Mouse (Mus musculus): Measurements from ENCODE around the gene Gdpd5.

Gdpd5 gene

DNA sequence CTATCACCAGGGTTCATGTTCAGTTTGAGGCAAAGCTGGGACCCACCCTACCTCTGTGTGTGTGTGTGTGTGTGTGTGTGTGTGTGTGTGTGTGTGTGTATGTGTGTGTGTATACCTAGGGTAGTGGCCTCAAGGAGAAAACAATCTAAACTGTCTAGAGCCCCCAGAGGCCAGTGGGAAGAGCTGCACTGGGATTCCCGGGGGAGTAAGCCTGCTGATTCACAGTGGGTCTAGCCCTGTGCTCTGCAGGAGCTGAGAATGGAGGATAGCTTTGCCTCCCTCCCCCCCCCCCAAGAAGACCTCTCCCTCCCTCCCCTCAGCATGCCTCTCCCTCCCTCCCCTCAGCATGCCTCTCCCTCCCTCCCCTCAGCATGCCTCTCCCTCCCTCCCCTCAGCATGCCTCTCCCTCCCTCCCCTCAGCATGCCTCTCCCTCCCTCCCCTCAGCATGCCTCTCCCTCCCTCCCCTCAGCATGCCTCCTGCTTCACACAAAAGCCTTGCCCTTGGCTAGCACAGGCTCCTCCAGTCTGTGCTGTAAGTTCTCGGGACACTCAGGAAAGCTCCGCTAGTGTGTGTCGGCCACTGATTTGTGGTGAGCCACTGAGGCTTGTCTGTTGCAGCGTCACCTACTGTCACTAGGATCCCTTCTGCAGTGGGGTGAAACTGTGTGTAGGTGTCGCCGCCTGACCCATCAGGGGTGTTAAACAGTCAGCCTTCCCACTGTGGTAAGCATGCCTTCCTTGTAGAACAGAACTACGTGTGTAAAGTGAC lies 24.4 kb downstream of the Gdpd5 start:
- no peak for DNase-seq

DNA sequence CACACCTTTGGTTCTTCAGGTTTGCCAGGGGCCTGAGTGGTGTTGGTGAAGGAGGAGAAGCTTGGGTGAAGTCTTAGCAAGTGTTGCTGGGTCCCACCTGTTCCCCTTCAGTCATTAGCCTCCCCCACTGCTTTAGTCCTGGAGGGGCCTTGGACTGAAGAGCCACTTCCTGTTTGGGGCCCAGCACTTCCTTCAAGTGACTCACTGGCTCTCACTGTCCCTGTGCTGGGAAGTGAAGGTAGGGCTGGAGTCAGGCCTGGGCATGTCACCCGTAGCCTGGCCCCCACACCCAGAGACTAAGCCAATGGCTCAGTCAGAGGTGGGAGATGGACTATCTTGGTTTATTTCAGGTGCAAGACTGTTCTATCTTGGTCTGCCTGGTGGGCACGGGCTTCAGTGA lies 26.4 kb downstream of the Gdpd5 start:
- DNase-seq, result no peak

GRCm38 (mm10) chr7:99409441-99410222 lies 28.4 kb downstream of the Gdpd5 start:
- no peak for DNase-seq

DNA sequence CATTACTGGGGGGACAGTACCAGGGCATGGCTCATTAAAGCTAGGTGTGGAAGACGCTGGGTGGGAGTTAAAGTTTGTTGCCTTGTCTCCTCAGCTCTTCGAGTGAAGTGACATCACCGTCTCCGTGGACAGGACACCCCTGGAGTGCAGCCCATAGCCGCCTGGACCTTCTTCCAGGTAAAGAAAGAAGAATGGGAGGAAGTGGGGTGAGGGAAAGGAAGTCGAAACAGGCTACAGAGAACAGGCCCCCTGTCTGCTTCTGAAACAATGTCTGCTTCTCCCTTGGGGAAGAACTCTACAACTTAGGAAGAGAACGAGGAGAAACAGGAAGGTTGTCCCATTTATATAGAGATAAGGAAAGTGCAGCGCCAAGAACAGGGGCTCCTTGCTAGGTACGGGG lies 29.1 kb downstream of the Gdpd5 start:
- DNase-seq, result no peak

DNA sequence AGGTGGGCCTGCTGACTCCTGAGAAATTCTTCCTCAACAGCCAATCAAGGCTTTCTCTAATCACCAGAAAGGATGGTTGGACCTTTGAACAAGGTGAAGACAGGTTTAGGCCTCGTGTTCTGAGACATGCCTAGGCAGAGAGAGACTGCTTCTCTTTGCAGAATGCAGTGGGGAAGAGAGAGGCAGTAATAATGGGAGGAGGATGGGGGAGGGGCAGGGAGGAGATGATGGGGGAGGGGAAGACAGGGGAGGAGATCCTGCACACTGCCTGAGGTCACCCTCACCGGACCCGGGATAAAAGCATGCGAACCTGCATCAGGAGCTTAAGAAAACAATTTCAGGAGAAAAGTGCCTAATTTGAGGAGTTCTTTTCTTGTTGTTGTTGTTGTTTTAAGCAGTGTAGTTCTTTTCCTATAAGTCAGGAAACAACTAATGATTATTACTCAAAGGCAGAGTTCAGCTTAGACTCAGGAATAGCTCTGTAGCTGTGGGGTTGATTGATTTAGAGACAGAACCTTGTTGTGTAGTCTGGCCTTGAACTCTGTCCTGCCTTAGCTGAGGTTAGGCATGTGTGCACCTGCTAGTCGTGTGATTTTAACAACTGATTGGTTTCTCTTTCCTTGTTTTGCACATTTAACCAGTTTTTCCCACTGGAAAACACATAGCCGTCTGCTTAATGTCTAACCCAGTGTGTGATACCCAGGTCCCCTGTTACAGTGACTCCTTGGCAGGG lies 30.0 kb downstream of the Gdpd5 start:
- no peak for DNase-seq

DNA sequence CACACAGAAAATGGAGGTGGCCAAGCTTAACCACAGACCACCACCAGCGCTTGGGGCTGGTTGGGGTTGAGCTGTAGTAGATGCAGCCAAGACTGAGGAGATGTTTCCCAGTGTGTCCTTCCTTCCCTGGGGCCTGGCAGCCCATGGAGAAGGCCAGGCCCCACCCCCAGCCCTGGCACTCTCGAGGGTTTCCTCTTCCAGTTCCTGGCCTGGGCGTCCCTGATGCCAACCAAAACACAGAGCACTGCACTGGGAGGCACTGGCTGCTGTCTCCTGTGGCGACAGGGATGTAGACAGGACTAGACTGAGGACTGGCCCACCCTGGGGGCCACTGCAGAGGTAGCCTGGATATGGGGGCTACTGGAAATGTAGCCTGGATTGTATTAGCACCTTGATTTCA lies 33.8 kb downstream of the Gdpd5 start:
- DNase-seq, result no peak

GRCm38 (mm10) chr7:99419311-99419710 lies 38.1 kb downstream of the Gdpd5 start:
- no peak for DNase-seq

DNA sequence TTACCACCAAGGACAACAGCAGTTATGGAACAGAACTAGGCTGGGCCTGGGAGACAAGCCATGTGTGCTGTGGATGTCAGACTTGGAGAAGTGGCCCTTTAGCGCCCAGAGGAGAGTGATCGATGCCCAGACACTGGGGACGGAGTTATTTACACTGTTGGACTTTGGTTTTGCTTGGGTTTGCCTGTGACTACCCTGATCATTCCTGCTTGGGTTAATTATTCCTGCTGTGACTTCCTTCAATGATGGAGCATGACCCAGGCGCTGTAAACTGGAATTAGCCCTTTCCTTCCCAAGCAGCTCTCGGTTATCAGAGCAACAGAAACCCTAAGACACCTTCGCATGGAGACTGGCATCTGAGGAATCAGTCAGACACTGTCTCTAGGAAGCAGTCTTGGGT lies 39.8 kb downstream of the Gdpd5 start:
- peak; percentile 73 for DNase-seq

DNA sequence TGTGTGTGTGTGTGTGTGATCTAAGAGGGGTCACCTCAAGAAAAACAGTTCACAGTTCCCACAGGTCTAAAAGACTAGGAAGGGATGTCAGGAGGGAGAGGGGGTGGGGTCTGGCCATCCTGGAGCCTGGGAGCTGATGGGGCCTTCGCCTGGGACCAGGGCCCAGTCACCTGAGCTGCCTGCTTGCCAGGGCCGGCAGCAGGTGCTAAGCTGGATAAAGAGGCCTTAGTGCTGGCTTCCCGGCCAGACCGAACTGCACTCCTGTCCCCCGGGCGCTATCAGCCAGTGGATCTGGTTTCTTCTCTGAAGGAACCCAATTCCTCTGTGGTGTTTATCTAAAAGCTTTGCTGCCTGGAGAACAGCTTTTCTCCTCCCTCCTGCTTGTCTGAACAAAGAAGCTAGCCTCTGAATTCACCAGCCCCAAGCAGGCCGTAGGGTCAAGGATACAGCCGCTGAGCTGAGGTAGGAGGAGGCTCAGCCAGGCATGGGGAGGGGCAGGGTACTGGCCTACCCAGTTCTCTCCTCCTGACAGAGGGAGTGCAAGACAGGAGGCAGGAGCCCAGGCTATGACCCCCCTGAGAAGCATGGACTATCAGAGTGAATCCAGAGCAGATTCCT lies 43.4 kb downstream of the Gdpd5 start:
- DNase-seq, result peak; percentile 36

- DNase-seq, result no peak
Measured at GRCm38 (mm10) chr7:99425706-99426105, 44.5 kb downstream of the Gdpd5 start.

DNA sequence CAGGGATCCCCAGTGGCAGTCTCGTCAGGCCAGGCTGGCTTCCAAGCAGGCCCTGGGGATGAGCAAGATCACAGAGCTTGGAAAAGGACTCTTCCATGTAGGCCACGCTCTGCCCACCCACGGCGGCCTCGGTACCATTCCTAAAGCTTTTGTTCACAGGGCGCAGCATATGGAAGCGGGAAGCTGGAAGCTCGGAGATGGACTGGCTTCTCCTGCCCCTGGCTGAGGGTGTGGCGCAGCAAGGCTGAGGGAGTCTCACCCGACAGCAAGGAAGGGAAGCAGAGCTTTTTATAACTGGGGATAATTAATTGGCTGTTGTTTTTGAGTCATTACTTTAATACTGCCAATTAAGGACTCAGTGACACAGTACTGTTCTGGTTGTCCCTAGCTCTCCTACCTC lies 45.8 kb downstream of the Gdpd5 start:
- no peak for DNase-seq

- no peak for DNase-seq
Measured at GRCm38 (mm10) chr7:99427987-99428386, 46.8 kb downstream of the Gdpd5 start.

GRCm38 (mm10) chr7:99428836-99429235 lies 47.6 kb downstream of the Gdpd5 start:
- DNase-seq, result no peak

DNA sequence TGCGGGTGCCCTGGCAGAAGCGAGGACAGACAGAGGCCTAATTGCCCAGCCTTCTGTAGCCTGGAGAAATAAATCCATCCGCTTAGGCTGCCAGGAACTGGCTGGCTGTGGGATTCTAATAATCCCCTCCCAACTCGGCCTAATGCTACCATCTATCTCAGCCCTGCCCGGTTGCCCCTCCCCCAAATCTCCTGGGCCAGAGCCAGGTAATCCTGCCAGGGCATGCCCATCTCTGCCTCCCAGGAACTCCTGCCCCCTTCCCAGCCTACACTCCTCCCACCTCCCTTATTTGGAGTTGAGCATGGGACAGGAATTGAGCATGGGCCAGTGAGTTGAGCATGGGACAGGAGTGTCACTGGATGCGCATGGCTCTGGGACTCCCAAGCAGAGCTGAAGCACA lies 48.6 kb downstream of the Gdpd5 start:
- DNase-seq, result no peak

GRCm38 (mm10) chr7:99430246-99430645 lies 49.0 kb downstream of the Gdpd5 start:
- DNase-seq, result no peak

DNA sequence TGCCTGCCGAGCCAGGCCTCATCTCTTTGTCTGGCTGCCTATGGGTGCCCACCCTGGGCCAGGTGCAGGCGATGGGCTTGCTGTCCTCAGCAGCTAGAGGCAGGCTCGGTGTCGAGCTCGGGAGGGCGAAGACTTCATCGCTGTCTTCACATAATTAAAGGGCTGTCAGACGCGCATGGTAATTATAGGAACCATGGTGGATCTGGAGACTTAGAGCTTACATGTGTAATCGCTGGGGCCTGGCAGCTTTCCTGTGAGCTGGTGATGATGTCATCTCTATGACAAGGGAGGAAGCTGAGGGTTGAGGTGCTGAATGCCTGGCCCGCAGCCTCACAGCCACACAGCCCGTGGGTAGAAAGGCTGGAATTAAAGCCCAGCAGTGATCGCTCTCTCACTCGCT lies 51.0 kb downstream of the Gdpd5 start:
- DNase-seq, result no peak

DNA sequence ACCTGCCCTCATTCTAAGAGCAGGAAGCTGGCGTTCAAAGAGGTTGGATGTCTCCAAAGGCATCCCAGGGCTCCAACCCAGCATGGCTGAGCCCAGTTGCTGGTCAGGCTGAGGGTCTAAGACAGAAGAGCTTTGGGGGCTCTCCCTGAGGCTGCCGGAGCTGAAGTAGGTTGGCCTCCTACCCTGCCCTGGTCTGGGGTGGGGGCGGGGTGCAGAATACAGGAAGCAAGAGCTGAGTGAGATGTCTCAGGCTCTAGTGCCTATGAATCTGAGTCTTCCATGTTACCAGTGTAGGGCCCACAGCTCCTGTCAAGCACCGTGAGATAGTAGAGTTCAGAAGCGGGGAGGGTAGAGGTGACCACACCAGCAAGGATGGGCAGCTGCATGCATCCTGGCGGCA lies 51.6 kb downstream of the Gdpd5 start:
- DNase-seq, result no peak

GRCm38 (mm10) chr7:99434672-99435250 lies 53.5 kb downstream of the Gdpd5 start:
- DNase-seq, result peak; percentile 21

DNA sequence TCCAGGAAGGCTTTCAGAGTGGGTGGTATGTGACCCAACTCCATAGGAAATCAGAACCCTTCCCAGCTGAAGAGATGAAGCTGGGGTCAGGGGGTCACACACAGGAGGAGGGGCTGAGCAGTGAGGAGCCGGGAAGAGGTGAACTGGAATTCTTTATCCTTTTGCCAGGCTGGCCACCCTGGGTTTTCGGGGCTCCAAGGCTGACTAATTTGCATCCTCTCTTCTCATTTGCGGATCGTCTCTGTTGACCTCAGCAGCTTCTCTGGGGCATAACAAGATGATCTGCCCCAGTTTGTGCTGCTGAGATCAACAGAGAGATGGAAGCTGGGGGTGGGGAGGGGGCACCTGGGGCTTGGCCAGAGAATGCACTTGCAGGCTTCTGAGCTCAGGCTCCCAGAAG lies 55.3 kb downstream of the Gdpd5 start:
- no peak for DNase-seq

- DNase-seq, result no peak
Measured at GRCm38 (mm10) chr7:99438881-99439280, 57.7 kb downstream of the Gdpd5 start.

GRCm38 (mm10) chr7:99441534-99442072 lies 60.4 kb downstream of the Gdpd5 start:
- DNase-seq, result peak; percentile 92

DNA sequence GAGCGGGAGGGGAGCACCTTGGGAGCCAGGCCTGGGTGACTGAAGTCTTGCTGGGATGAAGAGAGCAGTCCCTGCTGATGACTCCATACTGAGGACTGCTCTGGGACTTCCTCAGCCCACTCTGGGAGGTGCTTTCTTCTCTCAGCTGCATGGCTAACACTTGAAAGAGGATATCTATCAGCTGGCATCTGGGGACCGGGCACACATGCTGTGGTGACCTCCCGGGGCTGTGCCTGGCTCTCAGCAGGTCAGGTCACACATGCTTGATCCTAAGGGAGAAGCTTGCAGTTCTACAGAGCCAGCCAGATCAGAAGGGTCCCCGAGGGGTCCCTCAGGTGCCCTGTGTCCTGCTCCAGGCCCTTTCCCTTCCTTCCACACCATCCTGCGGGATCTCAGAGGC lies 62.0 kb downstream of the Gdpd5 start:
- no peak for DNase-seq

DNA sequence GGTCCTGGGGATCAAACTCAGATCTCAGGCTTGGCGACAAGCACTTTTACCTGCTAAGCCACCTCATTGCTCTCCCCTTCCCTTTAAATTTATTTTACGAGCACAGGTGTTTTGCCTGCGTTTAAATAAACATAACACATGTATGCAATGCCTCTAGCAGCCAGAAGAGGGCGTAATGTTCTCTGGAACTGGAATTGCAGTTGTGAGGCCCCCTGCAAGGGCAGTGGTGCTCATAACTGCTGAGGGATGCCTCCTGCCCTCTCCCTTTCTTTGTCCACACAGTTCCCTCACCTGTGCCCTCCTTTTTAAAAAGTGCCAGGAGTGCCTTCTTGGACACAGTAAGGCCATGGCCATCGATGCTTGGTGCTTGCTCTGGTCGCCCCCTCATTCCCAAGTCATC lies 62.8 kb downstream of the Gdpd5 start:
- no peak for DNase-seq
